Mouse (Mus musculus): ENCODE data around the gene Aox2. TPM values are rescaled to one million over a fixed set of nuclear protein-coding genes. Genes with fewer than 3 reads are reported as not detected.
A peak's percentile ranks its signal among the peaks of the same experiment; 100 is the strongest.
"Not testable (repeated sequence)": the region's sequence is repeated elsewhere in the genome, so short reads cannot be mapped to it uniquely, and the experiment has no call there.

Aox2 gene
- polyA plus RNA-seq, 1 experiment from 2014 or later: not detected

DNA sequence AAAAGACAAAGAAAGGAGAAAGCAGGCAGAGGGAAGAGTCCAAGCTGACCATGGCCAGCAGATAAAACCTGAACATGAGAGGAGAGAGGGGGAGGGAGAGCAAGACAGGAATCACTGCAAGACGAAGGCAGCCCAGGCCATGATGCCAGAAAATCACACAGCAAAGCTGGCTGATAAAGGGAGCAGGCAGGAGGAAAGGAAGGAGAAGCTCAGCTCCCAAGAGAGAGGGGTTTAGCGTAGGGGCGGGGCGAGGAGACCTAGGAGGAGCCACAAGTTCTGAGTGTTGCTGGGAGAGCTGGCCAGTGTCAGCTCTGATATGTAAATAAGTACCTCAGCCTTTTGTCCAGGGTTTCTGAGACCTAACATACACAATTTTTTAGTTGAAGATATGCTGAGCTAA, 84.2 kb downstream of the Aox2 start:
- Histone ChIP-seq H3K9me3 (no peaks in the 10 kb centered on the region), H3K4me3 (no peak overlapping the region), H3K4me2 (replicated peaks) (no peak overlapping the region), H3K27ac (replicated peaks) (no peak overlapping the region), H3K27me3 (no peaks in the 10 kb centered on the region), H3K4me1 (no peaks in the 10 kb centered on the region), H3K36me3 (no peaks in the 10 kb centered on the region), H3K9ac (replicated peaks) (no peak overlapping the region)
- ATAC-seq (replicated peaks): no peak
- WGBS: 67% methylated on average over 4 of the region's 4 CpGs

DNA sequence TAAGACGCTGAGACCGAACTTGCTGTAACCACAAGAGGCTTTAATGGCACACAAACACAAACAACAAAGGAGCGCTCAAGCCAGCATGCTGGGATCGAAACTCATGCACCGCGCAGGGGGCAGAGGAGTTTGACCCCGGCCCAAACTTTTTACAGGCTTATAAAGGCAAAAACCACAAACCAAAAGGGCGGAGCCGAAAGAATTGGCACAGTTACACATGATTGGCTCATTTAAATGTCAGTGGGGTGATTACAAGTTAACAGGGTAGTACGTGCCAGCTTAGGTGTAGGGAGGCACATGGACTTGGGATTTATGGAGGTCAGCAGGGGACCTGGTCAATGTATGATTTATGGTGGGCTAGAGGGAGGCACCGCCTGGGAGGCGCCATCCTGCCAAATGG, 86.4 kb downstream of the Aox2 start:
- Histone ChIP-seq H3K36me3 (no peaks in the 10 kb centered on the region), H3K9me3 (no peaks in the 10 kb centered on the region), H3K4me1 (no peaks in the 10 kb centered on the region), H3K9ac (replicated peaks) (no peak overlapping the region), H3K4me3 (no peak overlapping the region), H3K4me2 (replicated peaks) (no peak overlapping the region), H3K27ac (replicated peaks) (no peak overlapping the region), H3K27me3 (no peaks in the 10 kb centered on the region)
- 93% methylated on average over 12 of the region's 12 CpGs for WGBS
- no peak for ATAC-seq (replicated peaks)

DNA sequence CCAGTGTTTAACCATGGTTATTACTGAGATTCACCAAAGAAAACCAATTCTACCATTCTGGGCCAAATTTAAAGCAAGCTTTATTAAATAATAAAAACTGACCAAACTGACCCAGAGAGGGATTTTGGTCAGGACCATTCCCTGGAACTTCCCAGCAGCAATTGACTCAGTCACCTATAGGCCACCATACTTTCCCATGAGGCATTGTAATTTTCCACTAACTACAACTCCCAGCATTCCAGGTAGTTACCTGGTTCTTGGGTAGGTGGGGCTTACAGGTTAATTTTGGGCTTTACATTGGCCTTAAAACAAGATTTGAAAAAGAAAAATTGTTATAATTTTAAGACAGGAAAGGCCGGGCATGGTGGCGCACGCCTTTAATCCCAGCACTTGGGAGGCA, 87.7 kb downstream of the Aox2 start:
- Histone ChIP-seq H3K36me3 (no peaks in the 10 kb centered on the region), H3K4me3 (no peak overlapping the region), H3K4me2 (replicated peaks) (no peak overlapping the region), H3K27ac (replicated peaks) (no peak overlapping the region), H3K4me1 (no peaks in the 10 kb centered on the region), H3K27me3 (no peaks in the 10 kb centered on the region), H3K9ac (replicated peaks) (no peak overlapping the region), H3K9me3 (no peaks in the 10 kb centered on the region)
- ATAC-seq (replicated peaks): no peak
- 93% methylated on average over 3 of the region's 3 CpGs for WGBS

DNA sequence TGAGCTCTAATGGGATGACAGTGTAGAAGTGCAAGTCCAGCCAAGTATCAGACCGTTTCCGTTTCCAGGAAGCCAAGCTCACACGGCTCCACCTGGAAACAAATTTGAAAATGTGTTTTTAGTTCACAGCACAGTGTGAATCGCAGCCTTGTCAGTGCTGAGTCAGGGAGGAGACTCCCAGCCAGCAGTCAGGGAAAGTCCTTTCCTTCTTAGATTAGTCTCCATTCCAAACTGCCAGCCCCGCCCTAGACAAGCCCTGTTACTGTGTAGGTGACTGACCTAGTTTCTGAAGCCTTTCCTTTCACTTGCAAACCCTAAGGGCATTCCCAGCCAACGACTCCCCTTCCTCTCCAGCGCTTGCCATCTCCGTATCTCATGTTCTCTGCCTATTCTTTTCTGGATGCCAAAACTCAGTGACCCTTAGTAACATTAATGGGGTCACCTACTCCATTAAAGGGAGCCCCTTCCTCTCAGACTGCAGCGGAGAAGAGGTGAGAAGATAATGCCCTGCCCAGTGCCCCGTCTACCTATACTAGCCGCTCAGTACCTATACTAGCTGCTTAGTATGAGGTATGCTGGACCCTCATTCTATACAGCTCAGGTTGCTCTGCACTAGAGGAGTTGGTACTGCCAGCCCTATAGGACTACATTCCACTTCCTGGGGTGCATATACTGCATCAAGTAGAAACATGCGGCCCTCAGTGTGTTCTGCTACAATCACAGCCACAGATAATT, 88.8 kb downstream of the Aox2 start:
- H3K9ac ChIP-seq (replicated peaks): no peak overlapping the region
- H3K4me1 ChIP-seq: no peaks in the 10 kb centered on the region
- no peak overlapping the region for H3K4me2 ChIP-seq (replicated peaks)
- ATAC-seq (replicated peaks): no peak
- no peaks in the 10 kb centered on the region for H3K27me3 ChIP-seq
- no peaks in the 10 kb centered on the region for H3K9me3 ChIP-seq
- no peak overlapping the region for H3K4me3 ChIP-seq
- 86% methylated on average over 12 of the region's 12 CpGs for WGBS
- H3K27ac ChIP-seq (replicated peaks): no peak overlapping the region
- H3K36me3 ChIP-seq: no peaks in the 10 kb centered on the region

DNA sequence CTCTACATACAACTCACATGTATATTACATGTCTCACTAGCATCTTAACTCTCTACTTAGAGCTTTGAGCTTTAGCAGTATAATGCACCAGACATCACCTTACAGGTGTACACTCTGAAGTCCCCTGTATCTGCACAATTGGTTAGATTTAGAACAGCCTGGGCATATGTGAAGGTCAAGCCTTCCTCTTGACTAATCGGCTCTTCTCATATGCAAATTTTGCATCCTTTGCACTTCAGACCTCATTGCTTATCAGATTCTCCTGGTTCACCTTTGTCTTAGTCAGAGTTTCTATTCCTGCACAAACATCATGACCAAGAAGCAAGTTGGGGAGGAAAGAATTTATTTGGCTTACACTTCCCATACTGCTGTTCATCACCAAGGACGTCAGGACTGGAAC, 91.6 kb downstream of the Aox2 start:
- 74% methylated on average over 2 of the region's 2 CpGs for WGBS
- no peak for ATAC-seq (replicated peaks)
- no peak overlapping the region for H3K27ac ChIP-seq (replicated peaks)
- H3K4me1 ChIP-seq: no peaks in the 10 kb centered on the region
- H3K4me2 ChIP-seq (replicated peaks): no peak overlapping the region
- no peaks in the 10 kb centered on the region for H3K27me3 ChIP-seq
- no peaks in the 10 kb centered on the region for H3K36me3 ChIP-seq
- H3K9me3 ChIP-seq: no peaks in the 10 kb centered on the region
- no peak overlapping the region for H3K9ac ChIP-seq (replicated peaks)
- H3K4me3 ChIP-seq: no peak overlapping the region

DNA sequence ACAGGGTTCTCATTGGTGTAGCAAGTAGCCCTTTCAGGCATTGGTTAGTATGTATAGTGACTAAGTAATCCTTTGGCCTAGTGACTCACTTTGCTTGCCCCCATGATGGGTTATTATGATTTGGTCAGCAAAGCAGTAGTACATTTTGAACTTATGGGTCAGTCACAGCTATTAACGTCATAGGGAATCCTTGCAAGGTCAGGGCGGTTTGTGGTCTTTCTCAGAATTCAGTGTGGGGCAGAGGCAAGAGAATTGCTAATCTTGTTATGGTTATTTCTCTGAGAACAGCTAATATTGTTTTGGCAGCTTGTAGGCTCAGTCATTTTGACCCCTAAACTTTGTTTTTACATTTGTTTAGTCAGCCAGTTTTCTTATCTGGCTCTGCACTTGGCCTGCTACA, 96.1 kb downstream of the Aox2 start:
- H3K4me1 ChIP-seq; H3K27ac ChIP-seq (replicated peaks); H3K27me3 ChIP-seq; H3K4me3 ChIP-seq; H3K9ac ChIP-seq (replicated peaks); H3K36me3 ChIP-seq; ATAC-seq (replicated peaks); H3K9me3 ChIP-seq; H3K4me2 ChIP-seq (replicated peaks): not testable (repeated sequence)
- 82% methylated on average over 2 of the region's 2 CpGs for WGBS

DNA sequence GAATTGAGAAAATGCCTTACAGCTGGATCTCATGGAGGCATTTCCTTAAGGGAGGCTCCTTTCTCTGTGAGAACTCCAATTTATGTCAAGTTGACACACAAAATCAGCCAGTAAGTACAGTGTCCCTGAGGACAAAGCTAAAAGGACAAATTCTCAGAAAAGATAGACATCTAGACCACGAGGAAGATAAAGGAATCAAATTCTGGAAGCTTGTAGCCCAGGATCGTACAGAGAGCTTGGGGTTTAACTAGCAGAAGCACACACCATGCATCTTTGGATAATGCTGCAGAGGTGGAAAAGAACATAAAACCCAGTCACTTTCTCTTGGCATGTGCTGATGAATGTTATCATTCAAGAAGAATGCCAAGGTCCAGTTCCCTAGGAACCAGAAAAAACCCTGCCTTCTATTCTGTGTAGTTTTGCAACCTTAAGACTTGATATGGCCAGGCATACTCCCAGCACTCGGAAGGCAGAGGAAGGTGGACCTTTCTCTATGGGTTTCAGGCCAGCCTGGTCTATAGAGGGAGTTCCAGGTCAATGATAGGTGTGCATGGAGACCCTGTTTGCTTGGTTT, 97.5 kb downstream of the Aox2 start:
- Histone ChIP-seq H3K27ac (replicated peaks) (no peak overlapping the region), H3K9me3 (no peaks in the 10 kb centered on the region), H3K36me3 (no peaks in the 10 kb centered on the region), H3K4me1 (no peaks in the 10 kb centered on the region), H3K27me3 (no peaks in the 10 kb centered on the region), H3K9ac (replicated peaks) (no peak overlapping the region), H3K4me2 (replicated peaks) (no peak overlapping the region), H3K4me3 (no peak overlapping the region)
- 78% methylated on average over 3 of the region's 3 CpGs for WGBS
- ATAC-seq (replicated peaks): no peak

DNA sequence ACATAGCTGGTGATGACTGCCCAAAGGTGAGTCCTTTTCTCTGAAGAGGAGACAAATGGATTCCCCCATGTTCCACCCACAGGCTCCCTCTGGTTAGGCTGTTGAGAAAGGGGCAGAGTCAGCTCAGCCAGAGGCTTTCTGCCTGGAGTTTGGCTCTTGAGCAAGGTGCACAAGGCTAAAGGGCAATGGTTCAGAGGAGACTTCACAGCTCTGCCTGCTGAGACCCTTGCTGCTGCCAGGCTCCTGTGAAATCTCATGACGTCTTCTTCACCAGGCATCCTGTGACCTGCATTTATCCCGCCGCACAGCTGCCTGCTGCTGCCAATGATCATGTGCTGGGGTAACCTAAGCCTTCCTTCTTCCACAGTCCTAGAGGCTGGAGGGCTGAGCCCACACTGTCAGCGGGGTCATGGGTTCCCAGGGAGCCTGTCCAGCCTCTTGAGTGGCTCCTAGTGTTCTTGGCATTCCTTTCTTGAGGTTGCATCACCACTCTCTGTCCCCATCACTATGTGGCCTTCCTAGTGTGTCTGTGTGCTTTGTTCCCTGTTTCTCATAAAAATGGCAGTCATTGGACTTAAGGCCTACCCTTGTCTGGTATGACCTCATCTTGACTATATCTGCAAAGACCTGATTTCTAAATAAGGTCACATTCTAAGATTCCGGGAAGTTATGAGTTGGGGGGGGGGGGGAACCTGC, 104.6 kb downstream of the Aox2 start:
- no peak for ATAC-seq (replicated peaks)
- Histone ChIP-seq H3K27ac (replicated peaks) (no peak overlapping the region), H3K9me3 (no peaks in the 10 kb centered on the region), H3K27me3 (no peaks in the 10 kb centered on the region), H3K4me1 (no peaks in the 10 kb centered on the region), H3K4me3 (no peak overlapping the region), H3K9ac (replicated peaks) (no peak overlapping the region), H3K4me2 (replicated peaks) (no peak overlapping the region), H3K36me3 (no peaks in the 10 kb centered on the region)
- 73% methylated on average over 5 of the region's 5 CpGs for WGBS

DNA sequence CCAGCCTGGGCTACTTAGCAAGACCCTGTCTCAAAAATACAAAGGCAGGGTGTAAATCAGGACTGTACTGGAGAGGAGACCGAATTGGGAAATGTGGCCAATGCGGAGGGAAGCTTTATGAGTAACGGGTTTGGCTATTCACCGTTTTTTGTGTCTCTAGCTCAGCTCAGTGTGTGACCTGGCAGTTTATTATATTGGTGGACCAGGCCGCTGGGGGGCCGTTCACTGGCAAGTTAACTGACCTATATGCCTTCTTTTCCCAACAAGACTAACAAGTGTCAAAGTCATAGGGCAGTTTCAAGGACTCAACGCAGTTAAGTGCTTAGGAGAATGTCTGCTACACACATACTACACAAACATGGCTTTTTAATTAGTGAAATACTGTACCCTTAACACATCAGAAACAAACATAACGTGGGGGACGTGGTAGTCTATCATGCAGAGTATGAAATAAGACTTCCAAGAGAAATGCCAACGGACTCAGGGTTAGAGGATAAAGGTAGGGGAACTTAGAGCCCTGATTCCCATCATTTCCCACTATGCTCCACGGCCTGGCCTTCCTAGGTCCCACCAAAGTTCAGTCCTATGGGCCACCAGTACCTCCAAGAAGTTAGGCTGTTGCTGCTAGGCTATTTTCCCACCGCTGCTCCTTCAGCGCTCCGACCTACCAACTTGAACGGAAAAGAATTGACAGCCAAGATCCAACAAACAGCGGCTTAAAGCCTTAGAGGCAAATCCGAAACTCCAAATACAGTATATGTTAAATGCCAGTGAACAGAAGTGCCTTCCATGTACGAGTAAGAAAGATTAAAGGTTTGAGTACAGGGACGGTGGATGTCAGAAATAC, 113.5 kb downstream of the Aox2 start:
- Histone ChIP-seq H3K27ac (replicated peaks) (peak overlapping the region; percentile 97), H3K27me3 (no peaks in the 10 kb centered on the region), H3K36me3 (peaks cover 17% of the 10 kb centered on the region), H3K9ac (replicated peaks) (peak overlapping the region; percentile 99), H3K4me1 (peaks cover 27% of the 10 kb centered on the region), H3K4me3 (peak overlapping the region; percentile 74), H3K9me3 (no peaks in the 10 kb centered on the region), H3K4me2 (replicated peaks) (peak overlapping the region; percentile 70)
- ATAC-seq (replicated peaks): no peak
- 45% methylated on average over 19 of the region's 19 CpGs for WGBS

DNA sequence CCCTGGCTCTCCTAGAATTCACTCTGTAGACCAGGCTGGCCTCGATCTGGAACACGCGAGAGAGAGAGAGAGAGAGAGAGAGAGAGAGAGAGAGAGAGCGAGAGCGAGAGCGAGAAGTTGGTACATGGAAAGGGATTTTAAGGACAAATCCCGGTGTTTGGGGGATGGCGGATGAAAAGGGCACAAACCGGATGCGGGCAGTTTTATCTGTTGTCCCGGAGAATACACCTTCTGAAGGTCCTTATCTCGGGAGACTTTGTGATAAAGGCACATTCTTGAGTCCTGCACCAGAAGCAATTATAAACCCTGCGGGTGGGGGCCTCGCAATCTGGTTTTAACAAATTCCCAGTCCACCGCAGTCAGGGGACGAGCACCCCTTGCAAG, 114.1 kb downstream of the Aox2 start:
- Histone ChIP-seq H3K4me2 (replicated peaks) (peak overlapping the region; percentile 70), H3K36me3 (peaks cover 23% of the 10 kb centered on the region), H3K27ac (replicated peaks) (peak overlapping the region; percentile 97), H3K27me3 (no peaks in the 10 kb centered on the region), H3K4me1 (peaks cover 27% of the 10 kb centered on the region), H3K4me3 (peak overlapping the region; percentile 74), H3K9ac (replicated peaks) (peak overlapping the region; percentile 99), H3K9me3 (no peaks in the 10 kb centered on the region)
- WGBS: under 1% methylated on average over 16 of the region's 16 CpGs
- ATAC-seq (replicated peaks): 0 out of 2 replicates have a peak, but pooled peaks have one; percentile 3

DNA sequence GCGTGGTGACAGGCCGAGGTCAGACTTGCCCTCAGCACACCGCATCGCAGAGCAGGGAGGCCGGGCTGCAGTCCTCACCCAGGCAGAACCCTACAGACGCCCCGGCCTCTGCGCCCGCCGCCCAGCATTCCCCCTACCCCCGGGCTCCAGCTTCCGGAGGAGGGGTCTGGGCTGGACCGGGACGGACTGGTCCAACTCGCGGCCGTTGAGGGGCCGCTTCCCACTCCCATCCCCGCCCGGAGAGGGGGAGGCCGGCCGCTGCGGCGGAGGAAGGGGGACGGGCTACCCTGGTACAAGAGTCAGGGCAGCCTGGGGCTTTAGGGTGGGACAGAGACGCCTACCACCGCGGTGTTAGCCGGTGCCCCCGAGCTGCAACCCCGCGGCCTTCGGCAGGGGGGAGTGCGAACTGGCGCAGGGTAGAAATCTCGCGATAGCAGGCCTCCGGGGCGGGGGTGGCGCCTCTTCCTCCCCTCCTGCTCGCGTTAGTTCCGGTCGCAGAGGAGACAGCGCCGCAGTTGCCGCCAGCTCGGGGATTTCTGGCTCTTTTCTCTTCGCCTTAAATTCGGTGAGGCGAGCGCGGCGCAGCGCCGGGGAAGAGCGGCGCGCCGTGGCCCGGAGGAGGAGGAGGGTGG, 114.6 kb downstream of the Aox2 start, which contains the start of gene Bzw1:
Gene Bzw1, plus strand, starts transcription at position 247 of the 632 bp plus-strand sequence.
- ATAC-seq (replicated peaks): peak; percentile 98
- peak within 1 kb of the TSS; percentile 97 for H3K27ac ChIP-seq (replicated peaks)

More for the DNA sequence above, 114.6 kb downstream of the Aox2 start, which contains the start of gene Bzw1:
- H3K4me1 ChIP-seq: peaks cover 27% of the 10 kb centered on the region
- no peaks in the 10 kb centered on the region for H3K27me3 ChIP-seq
- peak within 1 kb of the TSS; percentile 74 for H3K4me3 ChIP-seq
- WGBS: 1% methylated on average over 51 of the region's 61 CpGs
- peaks cover 28% of the 10 kb centered on the region for H3K36me3 ChIP-seq
- peak within 1 kb of the TSS; percentile 70 for H3K4me2 ChIP-seq (replicated peaks)
- H3K9ac ChIP-seq (replicated peaks): peak within 1 kb of the TSS; percentile 99
- no peaks in the 10 kb centered on the region for H3K9me3 ChIP-seq

Data from forebrain, embryonic 15.5 days (tissue).